Mouse (Mus musculus) hindbrain, embryonic 15.5 days (tissue): ENCODE data around the gene Il1rap. TPM values are rescaled to one million over a fixed set of nuclear protein-coding genes. Genes with fewer than 3 reads are reported as not detected.

Experiments used
- ATAC-seq: fragments of 200-750 bp; cut with Nextera tagmentation; 2 replicates; pipeline ENCODE4 v1.8.0; 2017; ENCODE audit warnings: low read depth, moderate number of reproducible peaks, moderate TSS enrichment; ENCODE audit not compliant: low FRiP score
- H3K27ac ChIP-seq: fragments of 300-500 bp; sonication (generic); replicated peaks from 2 replicates; pipeline ENCODE4 v1.5.1; 2015; ENCODE audit warnings: mild to moderate bottlenecking, inconsistent platforms
- H3K27me3 ChIP-seq: fragments of 300-500 bp; sonication (generic); 2 replicates; pipeline ENCODE4 v1.6.1; 2015; ENCODE audit warnings: control low read depth, inconsistent platforms
- H3K36me3 ChIP-seq: fragments of 300-500 bp; sonication (generic); 2 replicates; pipeline ENCODE4 v1.6.1; 2015; ENCODE audit warnings: control low read depth, inconsistent platforms
- H3K4me1 ChIP-seq: fragments of 300-500 bp; sonication (generic); replicated peaks from 2 replicates; pipeline ENCODE4 v1.6.1; 2015; ENCODE audit warnings: control low read depth, inconsistent platforms
- H3K4me2 ChIP-seq: fragments of 300-500 bp; sonication (generic); 2 replicates; pipeline ENCODE4 v1.6.1; 2015; ENCODE audit warnings: moderate library complexity, mild to moderate bottlenecking, inconsistent platforms
- H3K4me3 ChIP-seq: fragments of 300-500 bp; sonication (generic); 2 replicates; pipeline ENCODE4 v1.5.1; 2015; ENCODE audit warnings: mild to moderate bottlenecking, inconsistent platforms
- H3K9ac ChIP-seq: fragments of 300-500 bp; sonication (generic); 2 replicates; pipeline ENCODE4 v1.6.1; 2015; ENCODE audit warnings: inconsistent platforms
- H3K9me3 ChIP-seq: fragments of 300-500 bp; sonication (generic); 2 replicates; pipeline ENCODE4 v1.6.1; 2016; ENCODE audit warnings: control low read depth, inconsistent platforms
- WGBS: fragments of 180-500 bp; shearing (Covaris S2); methylation state at CpG from one replicate; pipeline ENCODE4 v1.1.7; 2015; 5-methylcytosine and 5-hydroxymethylcytosine counted together
- polyA plus RNA-seq: library from polyadenylated mRNA; unstranded; fragments of >200 nt; fragmentation: Nextera tagmentation; extraction: Ambion mirVana; gene quantifications from 2 replicates; pipeline ENCODE4 v1.2.1, GENCODE M21; 2015

The Il1rap gene
- polyA plus RNA-seq, 1 experiment from 2014 or later: 11.7 TPM

DNA sequence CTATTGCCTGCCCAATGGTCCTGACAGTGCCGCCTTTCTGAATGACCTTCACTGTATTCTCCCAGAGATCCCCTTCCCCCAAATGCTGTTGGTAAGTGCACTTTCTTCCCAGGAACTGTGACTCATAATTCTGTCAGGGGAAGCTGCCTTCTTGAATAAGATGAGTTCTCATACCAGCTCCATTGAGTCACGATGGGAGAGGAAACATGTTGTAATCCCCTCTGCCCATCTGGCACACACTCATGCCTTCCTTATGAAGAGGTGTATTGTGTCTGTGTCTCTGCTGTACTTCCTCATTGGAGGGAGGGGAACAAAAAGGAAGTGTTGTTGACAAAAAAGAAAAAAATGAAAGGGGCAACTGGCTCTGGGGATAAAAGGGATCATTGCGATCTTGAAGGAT, 44.6 kb downstream of the Il1rap start:
- Histone ChIP-seq H3K9me3 (no peaks in the 10 kb centered on the region), H3K4me2 (no peak overlapping the region), H3K4me1 (no peaks in the 10 kb centered on the region), H3K4me3 (no peak overlapping the region), H3K27me3 (no peaks in the 10 kb centered on the region), H3K27ac (no peak overlapping the region), H3K9ac (no peak overlapping the region), H3K36me3 (no peaks in the 10 kb centered on the region)
- 85% methylated on average over 3 of the region's 3 CpGs for WGBS
- ATAC-seq: no peak

DNA sequence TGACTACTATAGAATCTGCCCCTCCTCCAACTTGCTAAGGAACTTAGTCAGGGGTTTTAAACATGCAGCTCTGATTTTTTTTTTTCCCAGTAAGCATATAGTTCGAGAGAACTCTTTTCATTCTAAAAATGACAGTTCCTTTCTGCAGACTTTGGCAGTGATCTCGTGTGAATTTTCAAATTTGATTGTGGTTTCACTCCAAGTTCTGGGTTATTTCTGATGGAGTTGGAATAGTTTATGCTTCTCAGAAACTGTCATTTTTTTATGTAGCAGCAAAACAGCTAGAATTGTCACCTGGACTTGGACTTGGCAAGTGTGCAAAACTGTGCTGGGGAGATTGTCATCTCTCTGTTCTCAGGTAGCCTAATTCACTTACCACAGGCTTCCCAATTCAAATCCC, 53.3 kb downstream of the Il1rap start:
- H3K4me3 ChIP-seq: no peak overlapping the region
- no peaks in the 10 kb centered on the region for H3K4me1 ChIP-seq
- H3K9me3 ChIP-seq: no peaks in the 10 kb centered on the region
- no peaks in the 10 kb centered on the region for H3K36me3 ChIP-seq
- H3K27me3 ChIP-seq: no peaks in the 10 kb centered on the region
- H3K27ac ChIP-seq: no peak overlapping the region
- no peak for ATAC-seq
- no peak overlapping the region for H3K4me2 ChIP-seq
- H3K9ac ChIP-seq: no peak overlapping the region
- 67% methylated on average over 2 of the region's 2 CpGs for WGBS

DNA sequence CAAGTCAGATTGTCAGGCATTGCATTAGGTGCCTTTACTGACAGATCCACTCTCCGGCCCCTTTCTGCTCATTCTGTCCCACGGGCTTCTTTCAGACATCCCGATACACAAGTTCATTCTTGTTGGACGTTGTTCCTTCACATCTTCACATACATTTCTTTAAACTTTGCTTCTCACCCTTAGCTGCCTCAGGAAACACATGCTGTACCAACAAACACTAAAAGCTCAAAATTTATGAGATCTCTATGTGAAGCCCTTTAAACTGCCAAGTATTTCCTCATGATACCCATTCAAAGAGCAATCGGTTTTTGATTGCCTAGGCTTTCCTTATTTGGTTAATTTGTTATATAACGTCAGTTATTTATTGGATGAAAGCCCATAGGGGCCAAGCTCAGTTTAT, 61.6 kb downstream of the Il1rap start:
- H3K4me3 ChIP-seq: no peak overlapping the region
- H3K27me3 ChIP-seq: no peaks in the 10 kb centered on the region
- no peak overlapping the region for H3K9ac ChIP-seq
- H3K27ac ChIP-seq: no peak overlapping the region
- H3K9me3 ChIP-seq: no peaks in the 10 kb centered on the region
- H3K36me3 ChIP-seq: no peaks in the 10 kb centered on the region
- no peaks in the 10 kb centered on the region for H3K4me1 ChIP-seq
- H3K4me2 ChIP-seq: no peak overlapping the region
- WGBS: 81% methylated on average over 6 of the region's 6 CpGs
- no peak for ATAC-seq

DNA sequence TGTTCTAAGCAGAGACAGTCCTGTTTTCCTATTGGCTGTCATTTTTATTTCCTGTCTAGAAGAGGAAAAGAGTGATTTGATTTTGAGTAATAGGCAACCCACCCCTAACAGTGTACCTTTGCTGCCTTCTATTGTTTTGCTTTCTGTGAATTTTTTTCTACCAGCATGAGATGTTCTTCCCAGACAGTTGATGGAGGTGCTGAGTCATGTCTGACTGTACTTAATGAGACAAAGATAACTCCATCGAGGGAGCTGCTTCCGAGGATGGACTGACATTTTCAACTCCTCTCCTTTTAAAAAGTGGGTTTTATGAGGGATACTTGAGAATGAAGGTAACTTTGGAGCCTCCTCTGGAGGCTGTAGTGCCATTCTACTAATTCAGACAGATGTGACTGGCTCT, 64.6 kb downstream of the Il1rap start:
- no peak overlapping the region for H3K27ac ChIP-seq
- H3K27me3 ChIP-seq: no peaks in the 10 kb centered on the region
- ATAC-seq: no peak
- no peak overlapping the region for H3K9ac ChIP-seq
- H3K4me1 ChIP-seq: no peaks in the 10 kb centered on the region
- H3K36me3 ChIP-seq: no peaks in the 10 kb centered on the region
- no peak overlapping the region for H3K4me2 ChIP-seq
- no peaks in the 10 kb centered on the region for H3K9me3 ChIP-seq
- WGBS: 66% methylated on average over 2 of the region's 2 CpGs
- no peak overlapping the region for H3K4me3 ChIP-seq

DNA sequence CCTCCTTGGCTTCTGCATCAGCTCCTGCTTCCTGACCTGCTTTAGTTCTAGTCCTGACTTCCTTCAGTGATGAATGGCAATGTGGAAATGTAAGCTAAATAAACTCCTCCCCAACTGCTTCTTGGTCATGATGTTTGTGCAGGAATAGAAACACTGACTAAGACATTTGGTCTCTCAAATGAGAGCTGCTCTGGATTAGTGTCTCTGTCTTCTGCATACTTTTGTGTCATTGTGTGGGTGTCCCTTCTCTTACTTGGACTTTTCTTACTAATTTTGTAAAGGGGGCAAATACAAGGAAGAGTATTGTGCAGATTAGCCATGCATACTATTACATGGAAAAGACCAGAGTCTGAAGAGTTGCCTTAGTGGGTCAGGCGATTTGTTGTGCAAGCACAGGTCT, 65.5 kb downstream of the Il1rap start:
- 92% methylated on average over 1 of the region's 1 CpGs for WGBS
- no peaks in the 10 kb centered on the region for H3K36me3 ChIP-seq
- H3K4me1 ChIP-seq: no peaks in the 10 kb centered on the region
- H3K27me3 ChIP-seq: no peaks in the 10 kb centered on the region
- no peak for ATAC-seq
- no peak overlapping the region for H3K9ac ChIP-seq
- no peaks in the 10 kb centered on the region for H3K9me3 ChIP-seq
- no peak overlapping the region for H3K27ac ChIP-seq
- H3K4me3 ChIP-seq: no peak overlapping the region
- no peak overlapping the region for H3K4me2 ChIP-seq

DNA sequence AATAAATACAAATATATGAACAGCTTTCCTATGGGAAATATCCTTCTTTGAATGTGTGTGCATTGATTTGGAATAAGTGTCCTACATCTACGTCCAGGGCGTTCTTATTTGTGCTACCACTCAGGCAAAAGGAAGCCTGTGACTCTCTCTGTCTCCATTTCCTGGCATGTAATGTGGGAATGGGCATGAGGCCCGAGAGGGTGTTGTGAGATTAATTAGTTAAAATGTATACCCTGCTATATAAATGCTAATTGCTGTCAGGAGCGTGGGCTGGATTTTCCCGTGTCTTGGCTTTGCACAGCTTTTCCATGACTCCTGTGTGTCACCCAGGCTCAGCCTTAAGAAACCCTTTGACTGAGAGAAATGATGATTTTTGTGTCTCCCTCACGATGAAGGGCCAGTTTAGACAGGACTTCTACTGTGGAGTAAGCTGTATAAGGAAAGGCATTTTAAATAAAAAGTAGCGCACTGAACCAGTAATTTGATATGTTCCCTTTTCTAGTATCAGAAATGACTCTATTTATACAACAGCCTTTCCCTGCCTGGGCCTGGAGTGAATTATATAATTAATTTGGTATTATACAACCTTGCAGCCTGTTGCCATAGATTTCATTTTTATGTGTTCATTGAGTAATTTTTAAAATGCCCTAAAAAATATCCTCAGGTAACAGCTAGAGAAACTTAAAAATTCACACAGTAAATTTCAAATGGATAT, 81.4 kb downstream of the Il1rap start:
- 48% methylated on average over 7 of the region's 7 CpGs for WGBS

DNA sequence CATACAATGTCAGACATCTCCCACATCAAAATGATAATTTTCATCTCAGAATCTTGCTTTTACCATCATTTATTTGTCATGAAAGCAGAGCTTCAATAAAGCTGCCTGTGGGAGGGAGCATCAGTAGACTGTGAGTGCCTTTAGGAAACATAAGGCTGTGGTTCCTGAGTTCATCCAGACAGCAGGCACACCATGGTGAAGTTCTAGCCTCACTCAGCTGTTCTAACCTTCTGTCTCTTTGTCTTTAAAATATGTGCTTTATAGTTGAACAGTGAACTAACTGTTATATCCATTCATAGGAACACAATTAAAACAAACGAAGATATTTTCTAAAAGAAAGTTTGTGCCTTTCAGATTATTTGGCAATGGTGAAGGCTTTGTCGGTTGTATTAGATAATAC, 84.9 kb downstream of the Il1rap start:
- H3K9me3 ChIP-seq: no peaks in the 10 kb centered on the region
- 79% methylated on average over 2 of the region's 2 CpGs for WGBS
- no peaks in the 10 kb centered on the region for H3K27me3 ChIP-seq
- H3K4me1 ChIP-seq: peaks cover 5% of the 10 kb centered on the region
- ATAC-seq: no peak
- no peak overlapping the region for H3K27ac ChIP-seq
- no peak overlapping the region for H3K4me3 ChIP-seq
- no peaks in the 10 kb centered on the region for H3K36me3 ChIP-seq
- H3K4me2 ChIP-seq: no peak overlapping the region
- no peak overlapping the region for H3K9ac ChIP-seq

More for the DNA sequence above, 81.4 kb downstream of the Il1rap start:
- Histone ChIP-seq H3K4me2 (no peak overlapping the region), H3K27me3 (no peaks in the 10 kb centered on the region), H3K9me3 (no peaks in the 10 kb centered on the region), H3K27ac (peak overlapping the region; percentile 17; the same call in 1 of the 2 replicates), H3K9ac (no peak overlapping the region), H3K4me3 (no peak overlapping the region), H3K36me3 (no peaks in the 10 kb centered on the region), H3K4me1 (peaks cover 5% of the 10 kb centered on the region)
- ATAC-seq: peak; percentile 74

DNA sequence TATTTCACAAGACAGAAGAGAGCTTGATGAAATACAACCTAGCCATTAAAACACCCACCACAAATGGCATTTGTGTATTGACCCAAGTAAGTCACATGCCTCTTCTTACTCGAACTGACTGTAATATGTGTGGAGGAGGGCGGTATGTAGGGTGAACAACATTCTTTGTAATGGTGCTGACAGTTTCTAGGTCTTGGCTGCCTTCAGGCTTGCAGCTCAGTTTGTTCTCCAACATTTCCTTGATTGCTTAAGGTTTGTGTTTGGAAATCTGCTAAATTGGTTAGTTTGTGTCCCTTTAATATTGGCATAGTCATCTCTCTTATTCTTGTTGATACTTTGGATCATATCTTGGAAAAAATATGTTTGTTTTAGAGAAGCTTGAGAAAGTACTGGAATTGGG, 87.6 kb downstream of the Il1rap start:
- no peaks in the 10 kb centered on the region for H3K9me3 ChIP-seq
- WGBS: 83% methylated on average over 2 of the region's 2 CpGs
- no peak for ATAC-seq

DNA sequence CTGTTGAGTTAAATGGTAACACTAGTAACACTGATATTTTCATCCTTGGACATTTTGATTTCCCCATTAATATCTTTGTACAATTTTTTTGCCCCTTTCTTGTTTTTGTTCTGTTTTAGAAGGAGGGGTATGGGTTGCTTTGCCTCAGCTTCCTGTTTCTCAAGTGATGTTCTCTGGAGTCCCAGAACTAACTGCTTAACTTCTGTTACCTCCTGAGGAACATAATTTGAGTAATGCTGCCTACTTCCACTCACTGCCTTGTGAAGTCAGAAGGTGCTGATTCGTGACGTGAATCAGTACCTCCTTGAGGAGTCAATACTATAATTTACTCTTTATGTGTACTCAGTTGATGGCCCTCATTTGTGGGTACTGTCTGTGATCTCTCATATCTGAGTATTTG, 98.9 kb downstream of the Il1rap start:
- H3K9me3 ChIP-seq: no peaks in the 10 kb centered on the region
- H3K4me2 ChIP-seq: no peak overlapping the region
- H3K4me1 ChIP-seq: no peaks in the 10 kb centered on the region
- WGBS: 95% methylated on average over 2 of the region's 2 CpGs
- H3K27me3 ChIP-seq: no peaks in the 10 kb centered on the region
- H3K27ac ChIP-seq: no peak overlapping the region
- H3K9ac ChIP-seq: no peak overlapping the region
- no peaks in the 10 kb centered on the region; the same call in 1 of the 2 replicates for H3K36me3 ChIP-seq
- no peak overlapping the region for H3K4me3 ChIP-seq
- ATAC-seq: no peak

More for the DNA sequence above, 87.6 kb downstream of the Il1rap start:
- Histone ChIP-seq H3K27me3 (no peaks in the 10 kb centered on the region), H3K36me3 (no peaks in the 10 kb centered on the region), H3K9ac (no peak overlapping the region), H3K4me1 (no peaks in the 10 kb centered on the region), H3K4me2 (no peak overlapping the region), H3K4me3 (no peak overlapping the region), H3K27ac (no peak overlapping the region)

DNA sequence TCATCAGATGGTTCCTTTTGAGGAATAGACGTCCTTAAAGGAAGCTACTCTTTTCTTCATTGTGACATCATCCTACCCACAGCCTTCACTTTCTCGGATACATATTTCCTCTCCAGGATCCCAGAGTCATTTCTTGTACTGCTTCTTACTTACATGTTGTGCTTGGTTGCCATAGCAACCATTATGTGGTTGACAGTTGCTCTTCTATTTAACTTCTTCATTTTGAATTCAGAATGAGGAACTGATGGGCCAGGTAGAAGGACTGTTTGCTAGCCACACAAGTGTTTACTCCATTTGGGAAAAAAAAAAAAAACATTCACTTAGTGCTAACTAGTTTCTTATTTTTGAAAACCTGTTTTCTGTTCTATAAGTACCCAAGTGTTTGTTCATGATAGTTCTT, 108.3 kb downstream of the Il1rap start:
- no peak overlapping the region for H3K9ac ChIP-seq
- H3K27me3 ChIP-seq: no peaks in the 10 kb centered on the region
- no peaks in the 10 kb centered on the region for H3K4me1 ChIP-seq
- no peak for ATAC-seq
- no peaks in the 10 kb centered on the region for H3K36me3 ChIP-seq
- 63% methylated on average over 2 of the region's 2 CpGs for WGBS
- no peak overlapping the region for H3K4me3 ChIP-seq
- no peak overlapping the region for H3K27ac ChIP-seq
- no peaks in the 10 kb centered on the region for H3K9me3 ChIP-seq
- no peak overlapping the region for H3K4me2 ChIP-seq

DNA sequence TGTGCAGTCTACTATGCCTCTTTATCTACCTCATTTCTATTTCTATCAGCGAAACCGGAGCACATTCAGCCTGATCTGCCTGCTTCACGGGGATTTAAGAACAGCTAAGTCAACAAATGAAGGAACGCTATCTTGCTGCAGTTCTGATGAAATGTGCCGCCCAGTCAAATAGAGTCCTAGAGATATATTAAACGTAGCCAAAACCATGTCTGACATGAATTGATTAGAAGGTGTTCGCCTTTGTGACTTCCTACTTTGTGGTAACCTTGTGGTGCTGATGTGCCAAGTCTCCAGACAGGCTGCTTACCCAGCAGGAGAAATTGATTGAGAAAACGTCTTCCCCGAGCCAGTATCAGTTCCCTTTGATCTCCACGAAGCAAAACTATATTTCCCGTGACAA, 109.8 kb downstream of the Il1rap start:
- Histone ChIP-seq H3K4me1 (no peaks in the 10 kb centered on the region), H3K4me2 (no peak overlapping the region), H3K9me3 (no peaks in the 10 kb centered on the region), H3K27ac (no peak overlapping the region), H3K27me3 (no peaks in the 10 kb centered on the region), H3K4me3 (no peak overlapping the region), H3K9ac (no peak overlapping the region), H3K36me3 (no peaks in the 10 kb centered on the region)
- WGBS: 75% methylated on average over 11 of the region's 11 CpGs
- no peak for ATAC-seq

DNA sequence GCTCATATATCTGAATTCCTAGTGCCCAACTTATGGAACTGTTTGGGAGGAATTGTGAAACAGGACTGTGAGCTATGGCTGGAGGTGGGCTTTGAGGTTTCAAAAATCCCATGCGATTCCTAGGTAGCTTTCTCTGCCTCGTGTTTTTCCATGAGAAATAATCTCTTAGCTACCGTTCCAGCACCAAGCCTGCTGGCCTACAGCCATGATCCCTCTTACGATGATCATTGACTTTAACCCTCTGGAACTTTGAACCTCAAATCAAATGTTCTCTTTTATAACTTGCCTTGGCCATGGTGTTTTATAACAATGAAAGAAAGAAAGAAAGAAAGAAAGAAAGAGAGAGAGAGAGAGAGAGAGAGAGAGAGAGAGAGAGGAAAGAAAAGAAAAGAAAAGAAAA, 116.6 kb downstream of the Il1rap start:
- H3K27me3 ChIP-seq: no peaks in the 10 kb centered on the region
- no peak overlapping the region for H3K9ac ChIP-seq
- 91% methylated on average over 4 of the region's 4 CpGs for WGBS
- no peaks in the 10 kb centered on the region for H3K36me3 ChIP-seq
- no peak overlapping the region for H3K4me2 ChIP-seq
- no peak overlapping the region for H3K4me3 ChIP-seq
- no peak overlapping the region for H3K27ac ChIP-seq
- no peaks in the 10 kb centered on the region for H3K4me1 ChIP-seq
- ATAC-seq: no peak
- H3K9me3 ChIP-seq: no peaks in the 10 kb centered on the region
